Mouse (Mus musculus): ENCODE data around the gene Pck2. TPM values are rescaled to one million over a fixed set of nuclear protein-coding genes. Genes with fewer than 3 reads are reported as not detected.

Pck2 gene
- polyA plus RNA-seq, 1 experiment from 2014 or later: 25.4 TPM

DNA sequence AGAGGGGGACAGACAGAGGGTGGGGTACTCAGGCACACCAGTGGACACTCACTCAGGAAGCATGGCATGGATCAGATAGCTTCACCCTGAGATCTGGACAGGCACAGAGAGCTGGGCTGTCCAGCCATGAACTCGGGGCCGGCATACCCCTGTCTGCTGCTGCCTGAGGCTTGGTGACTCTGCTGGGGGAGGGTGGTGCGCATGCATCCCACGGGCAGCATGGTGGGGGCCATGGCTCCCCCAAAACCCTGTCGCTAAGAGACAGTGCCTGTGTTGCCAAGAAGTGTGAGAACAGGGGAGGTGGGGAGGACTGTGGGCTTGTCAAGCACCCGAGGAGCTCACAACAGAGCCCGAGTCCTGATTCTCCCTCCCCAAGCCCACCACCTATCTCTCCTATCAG, 29.0 kb upstream of the Pck2 start:
- H3K4me3 ChIP-seq: no peak overlapping the region
- H3K4me2 ChIP-seq: no peak overlapping the region
- peaks cover 12% of the 10 kb centered on the region; the same call in 1 of the 2 replicates for H3K4me1 ChIP-seq
- ATAC-seq (replicated peaks): 0 out of 2 replicates have a peak, but pooled peaks have one; percentile 6
- H3K27me3 ChIP-seq (replicated peaks): no peaks in the 10 kb centered on the region
- H3K9ac ChIP-seq: no peak overlapping the region
- no peak overlapping the region for H3K27ac ChIP-seq
- H3K36me3 ChIP-seq (replicated peaks): no peaks in the 10 kb centered on the region
- no peaks in the 10 kb centered on the region for H3K9me3 ChIP-seq
- WGBS: 61% methylated on average over 7 of the region's 7 CpGs

DNA sequence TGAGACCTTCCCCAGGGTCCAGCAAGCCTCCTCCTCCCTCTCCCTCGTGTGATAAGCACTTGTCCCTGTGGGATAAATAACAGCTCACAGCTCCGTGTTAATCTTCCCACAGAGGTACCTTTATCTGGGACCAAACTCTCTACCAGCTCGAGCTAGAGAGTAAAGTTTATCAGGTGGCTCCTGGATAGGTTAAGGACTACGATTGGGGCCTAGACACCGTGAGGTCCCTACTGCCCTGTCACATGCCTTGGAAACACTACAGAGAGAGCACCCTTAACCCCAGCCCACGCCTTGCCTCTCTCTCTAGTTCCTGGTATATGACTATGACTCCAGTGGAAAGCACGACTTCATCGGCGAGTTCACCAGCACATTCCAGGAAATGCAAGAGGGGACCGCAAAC, 26.1 kb upstream of the Pck2 start:
- H3K4me2 ChIP-seq: no peak overlapping the region
- H3K36me3 ChIP-seq (replicated peaks): no peaks in the 10 kb centered on the region
- no peak overlapping the region for H3K4me3 ChIP-seq
- H3K9me3 ChIP-seq: no peaks in the 10 kb centered on the region
- H3K4me1 ChIP-seq: peaks cover 14% of the 10 kb centered on the region; the same call in 1 of the 2 replicates
- H3K27ac ChIP-seq: no peak overlapping the region
- WGBS: 73% methylated on average over 10 of the region's 10 CpGs
- H3K9ac ChIP-seq: no peak overlapping the region
- no peaks in the 10 kb centered on the region for H3K27me3 ChIP-seq (replicated peaks)
- ATAC-seq (replicated peaks): no peak

DNA sequence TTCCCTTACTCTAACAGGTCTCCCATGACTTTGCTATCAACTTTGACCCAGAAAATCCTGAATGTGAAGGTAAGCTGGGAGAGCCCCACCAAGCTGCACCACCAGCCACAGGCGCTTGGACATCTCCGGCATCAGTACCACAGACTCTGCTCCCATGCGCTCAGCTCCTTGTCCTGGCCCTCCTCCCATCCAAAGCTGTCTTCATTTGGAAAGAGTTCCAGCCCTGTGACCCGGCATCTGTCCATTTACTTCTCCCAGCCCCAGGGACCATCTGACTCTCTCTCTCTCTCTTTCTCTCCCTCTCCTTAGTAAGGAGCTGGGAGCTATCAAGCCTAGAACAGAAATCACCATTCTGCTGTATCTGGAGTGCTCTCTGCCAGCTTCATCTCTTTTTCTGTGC, 24.2 kb upstream of the Pck2 start:
- ATAC-seq (replicated peaks): no peak
- 91% methylated on average over 4 of the region's 4 CpGs for WGBS

DNA sequence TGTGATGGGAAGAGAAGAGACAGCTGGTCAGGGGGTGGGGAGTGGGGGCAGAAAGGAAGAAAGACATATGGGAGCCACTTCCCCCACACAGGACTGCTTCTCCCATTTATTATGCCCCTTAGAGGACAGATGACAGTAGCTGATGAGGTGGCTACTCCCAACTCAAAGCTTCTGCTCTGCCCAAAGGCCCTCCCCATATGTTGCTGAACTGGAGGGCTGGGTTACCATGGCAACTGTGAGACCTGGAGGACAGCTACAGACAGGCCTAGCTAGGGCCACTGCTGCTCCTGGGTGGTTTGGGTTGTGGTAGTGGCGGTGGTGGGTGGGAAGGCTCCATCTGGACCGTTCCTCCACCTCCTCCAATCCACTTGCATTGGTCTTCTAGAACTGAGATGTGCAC, 21.2 kb upstream of the Pck2 start:
- Histone ChIP-seq H3K27ac (no peak overlapping the region), H3K9me3 (no peaks in the 10 kb centered on the region), H3K4me2 (no peak overlapping the region), H3K4me1 (peaks cover 14% of the 10 kb centered on the region), H3K27me3 (replicated peaks) (no peaks in the 10 kb centered on the region), H3K4me3 (no peak overlapping the region), H3K9ac (no peak overlapping the region), H3K36me3 (replicated peaks) (no peaks in the 10 kb centered on the region)
- 8% methylated on average over 2 of the region's 2 CpGs for WGBS
- peak; percentile 67 for ATAC-seq (replicated peaks)

More for the DNA sequence above, 24.2 kb upstream of the Pck2 start:
- no peaks in the 10 kb centered on the region for H3K27me3 ChIP-seq (replicated peaks)
- H3K27ac ChIP-seq: no peak overlapping the region
- H3K9ac ChIP-seq: no peak overlapping the region
- H3K36me3 ChIP-seq (replicated peaks): no peaks in the 10 kb centered on the region
- H3K4me2 ChIP-seq: no peak overlapping the region
- peaks cover 17% of the 10 kb centered on the region for H3K4me1 ChIP-seq
- H3K4me3 ChIP-seq: no peak overlapping the region
- no peaks in the 10 kb centered on the region for H3K9me3 ChIP-seq

DNA sequence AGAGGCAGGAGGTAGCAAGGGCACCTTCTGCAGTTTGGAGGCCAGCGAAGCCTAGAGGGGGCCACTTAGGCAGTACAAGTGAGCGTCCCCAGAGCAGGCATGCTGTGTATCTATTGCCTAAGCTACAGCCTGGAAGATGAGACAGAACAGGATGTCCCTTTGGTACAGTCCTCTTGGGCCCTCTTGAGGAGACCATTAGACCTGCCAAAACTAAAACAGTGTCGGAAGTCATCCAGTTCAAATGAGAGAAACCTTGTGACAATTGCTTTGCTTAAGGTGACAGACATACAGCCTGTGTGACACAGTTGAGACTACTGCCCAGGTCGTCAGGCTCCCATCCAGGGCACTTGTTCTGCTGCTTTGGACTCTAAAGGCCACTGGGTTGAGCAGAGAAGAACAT, 20.5 kb upstream of the Pck2 start:
- H3K27ac ChIP-seq: peak overlapping the region; percentile 27; the same call in 1 of the 2 replicates
- 65% methylated on average over 4 of the region's 4 CpGs for WGBS
- ATAC-seq (replicated peaks): no peak

DNA sequence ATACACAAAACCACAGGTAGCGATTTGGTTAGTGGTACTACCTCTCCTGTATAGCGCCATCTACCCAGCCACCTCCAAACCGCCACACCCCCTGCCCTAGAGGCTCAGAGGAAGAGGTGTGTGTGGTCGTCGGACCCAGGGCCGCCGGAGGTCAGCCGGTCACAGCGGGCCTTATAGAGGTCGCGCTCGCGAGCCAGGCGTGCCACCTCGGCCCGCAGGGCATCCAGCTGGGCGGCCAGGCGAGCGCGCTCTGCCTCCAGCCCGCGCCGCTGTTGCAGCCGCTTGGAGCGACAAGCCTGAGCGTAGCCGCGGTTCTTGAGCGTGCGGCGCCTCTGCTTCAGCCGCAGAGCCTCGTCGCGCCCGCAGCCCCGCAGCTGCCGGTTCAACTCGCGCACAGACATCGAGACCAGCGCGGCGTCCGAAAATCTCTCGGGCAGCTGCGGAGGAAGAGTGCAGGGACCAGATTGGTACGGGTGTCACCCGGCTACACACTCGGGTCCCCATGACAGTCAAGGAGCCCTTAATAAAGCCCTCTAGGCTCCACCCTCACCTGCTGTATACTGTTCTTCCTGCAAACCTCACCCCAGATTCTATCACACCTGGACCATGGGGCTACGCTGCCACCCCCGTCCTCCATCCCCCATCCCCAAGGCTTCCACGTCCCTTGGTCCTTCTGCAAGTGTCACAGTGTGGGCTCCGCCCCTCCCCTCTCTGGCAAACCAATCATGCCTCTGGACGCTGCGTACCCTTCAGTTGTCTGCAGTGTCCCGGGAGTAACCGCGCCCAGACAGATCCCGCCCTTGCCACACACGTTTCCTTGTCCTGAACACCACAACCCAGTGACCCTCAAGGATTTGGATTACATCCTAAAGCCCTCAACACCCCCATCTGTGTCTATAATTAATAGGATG, 19.4 kb upstream of the Pck2 start:
- Histone ChIP-seq H3K4me3 (peak overlapping the region; percentile 53), H3K4me2 (peak overlapping the region; percentile 89), H3K36me3 (replicated peaks) (no peaks in the 10 kb centered on the region), H3K9ac (peak overlapping the region; percentile 63), H3K27ac (peak overlapping the region; percentile 83), H3K4me1 (peaks cover 14% of the 10 kb centered on the region), H3K9me3 (no peaks in the 10 kb centered on the region), H3K27me3 (replicated peaks) (no peaks in the 10 kb centered on the region)
- WGBS: under 1% methylated on average over 61 of the region's 61 CpGs
- ATAC-seq (replicated peaks): peak; percentile 85

More for the DNA sequence above, 20.5 kb upstream of the Pck2 start:
- H3K4me1 ChIP-seq: peaks cover 14% of the 10 kb centered on the region
- H3K4me2 ChIP-seq: no peak overlapping the region
- no peak overlapping the region for H3K4me3 ChIP-seq
- no peaks in the 10 kb centered on the region for H3K9me3 ChIP-seq
- H3K27me3 ChIP-seq (replicated peaks): no peaks in the 10 kb centered on the region
- no peaks in the 10 kb centered on the region for H3K36me3 ChIP-seq (replicated peaks)
- H3K9ac ChIP-seq: no peak overlapping the region

DNA sequence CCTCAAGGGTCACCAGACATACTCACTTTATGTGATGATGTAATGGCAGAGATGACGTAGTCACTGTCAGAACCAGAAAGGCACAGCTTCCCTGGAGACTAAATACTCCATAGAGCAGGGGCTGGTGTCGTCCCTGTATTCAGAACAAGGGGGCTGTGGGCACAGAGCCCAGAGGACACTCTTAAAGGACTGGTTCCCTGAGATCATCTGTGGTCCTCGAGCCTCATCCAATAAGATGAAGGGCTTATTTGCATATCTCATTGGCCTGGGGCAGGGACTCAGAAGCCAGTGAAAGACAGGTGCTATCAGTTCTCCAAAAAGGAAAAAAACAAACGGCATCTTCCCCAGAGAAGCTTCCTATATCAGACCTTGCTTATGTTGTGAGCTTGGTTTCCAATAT, 16.0 kb upstream of the Pck2 start:
- Histone ChIP-seq H3K36me3 (replicated peaks) (no peaks in the 10 kb centered on the region), H3K9me3 (no peaks in the 10 kb centered on the region), H3K4me1 (peaks cover 11% of the 10 kb centered on the region)

DNA sequence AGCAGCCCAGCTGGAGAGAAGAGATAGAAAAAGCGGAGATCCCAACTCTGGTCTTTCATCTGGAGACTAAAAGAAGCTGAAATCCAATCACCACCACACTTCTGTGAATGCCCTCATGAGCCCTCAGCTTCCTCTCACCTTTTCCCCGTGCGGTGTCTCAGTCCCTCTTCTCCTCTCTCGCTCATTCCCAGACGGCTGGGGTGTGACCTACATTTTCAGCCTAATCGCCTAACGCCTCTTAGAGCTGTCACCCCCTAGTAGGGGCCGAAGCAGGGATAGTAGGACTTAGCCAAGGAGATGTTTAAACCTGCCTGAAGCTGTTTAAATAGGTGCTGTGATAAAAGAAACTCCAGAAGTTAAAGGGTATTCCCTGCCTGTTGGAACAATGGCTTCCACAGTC, 15.3 kb upstream of the Pck2 start, which contains the start of gene Nrl:
Gene Nrl (minus strand): TSS at position 197 of the 400 bp plus-strand sequence.
- no peak for ATAC-seq (replicated peaks)
- Histone ChIP-seq H3K27me3 (replicated peaks) (no peaks in the 10 kb centered on the region), H3K4me1 (peaks cover 5% of the 10 kb centered on the region), H3K4me3 (no peak within 1 kb of the TSS), H3K27ac (no peak within 1 kb of the TSS), H3K4me2 (no peak within 1 kb of the TSS), H3K9ac (no peak within 1 kb of the TSS), H3K9me3 (no peaks in the 10 kb centered on the region), H3K36me3 (replicated peaks) (no peaks in the 10 kb centered on the region)
- WGBS: 45% methylated on average over 8 of the region's 8 CpGs

More for the DNA sequence above, 16.0 kb upstream of the Pck2 start:
- WGBS: 57% methylated on average over 4 of the region's 4 CpGs
- Histone ChIP-seq H3K27me3 (replicated peaks) (no peaks in the 10 kb centered on the region), H3K4me2 (no peak overlapping the region), H3K4me3 (no peak overlapping the region), H3K27ac (no peak overlapping the region), H3K9ac (no peak overlapping the region)
- no peak for ATAC-seq (replicated peaks)

DNA sequence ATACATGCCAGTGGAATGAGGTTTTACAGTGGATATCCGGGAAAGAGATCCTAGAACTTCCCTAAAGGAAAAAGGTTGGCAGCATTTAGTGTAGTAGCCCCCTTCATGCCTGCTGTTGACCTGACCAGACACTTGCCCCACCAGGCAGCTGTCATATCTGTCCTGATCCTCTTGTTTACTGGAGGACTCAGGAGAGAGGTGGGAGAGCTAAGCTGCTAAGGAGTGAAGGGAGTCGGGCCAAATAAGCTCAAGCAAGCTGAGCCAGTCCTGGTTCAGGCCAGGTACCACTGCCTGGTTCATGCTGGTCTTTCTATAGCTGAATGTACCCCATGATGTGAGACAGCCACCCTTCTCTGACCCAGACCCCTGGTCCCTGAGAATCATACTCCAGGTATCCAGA, 13.4 kb upstream of the Pck2 start:
- H3K4me3 ChIP-seq: no peak overlapping the region
- no peak overlapping the region for H3K9ac ChIP-seq
- ATAC-seq (replicated peaks): no peak
- no peak overlapping the region for H3K27ac ChIP-seq
- no peaks in the 10 kb centered on the region for H3K9me3 ChIP-seq
- no peaks in the 10 kb centered on the region for H3K4me1 ChIP-seq
- no peak overlapping the region for H3K4me2 ChIP-seq
- H3K27me3 ChIP-seq (replicated peaks): no peaks in the 10 kb centered on the region
- no peaks in the 10 kb centered on the region for H3K36me3 ChIP-seq (replicated peaks)
- whole genome bisulfite sequencing: 77% methylated on average over 2 of the region's 2 CpGs

DNA sequence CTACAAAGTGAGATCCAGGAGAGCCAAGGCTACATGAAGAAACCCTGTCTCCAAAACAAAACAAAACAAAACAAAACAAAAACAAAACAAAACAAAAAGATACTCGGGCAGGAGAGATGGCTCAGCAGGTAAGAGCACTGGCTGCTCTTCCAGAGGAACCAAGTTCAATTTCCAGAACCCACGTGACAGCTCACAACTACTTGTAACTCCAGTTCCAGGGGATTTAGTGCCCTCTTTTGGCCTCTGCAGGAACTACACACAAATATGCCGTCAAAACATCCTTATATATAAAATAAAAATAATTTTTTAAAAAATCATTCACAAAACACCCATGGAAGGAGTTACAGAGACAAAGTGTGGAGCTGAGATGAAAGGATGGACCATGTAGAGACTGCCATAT, 12.1 kb upstream of the Pck2 start:
- no peaks in the 10 kb centered on the region for H3K27me3 ChIP-seq (replicated peaks)
- no peaks in the 10 kb centered on the region for H3K36me3 ChIP-seq (replicated peaks)
- no peak overlapping the region for H3K4me2 ChIP-seq
- H3K4me1 ChIP-seq: no peaks in the 10 kb centered on the region
- H3K4me3 ChIP-seq: no peak overlapping the region
- H3K27ac ChIP-seq: no peak overlapping the region
- WGBS: 23% methylated on average over 3 of the region's 3 CpGs
- no peak for ATAC-seq (replicated peaks)
- H3K9me3 ChIP-seq: no peaks in the 10 kb centered on the region
- H3K9ac ChIP-seq: no peak overlapping the region

DNA sequence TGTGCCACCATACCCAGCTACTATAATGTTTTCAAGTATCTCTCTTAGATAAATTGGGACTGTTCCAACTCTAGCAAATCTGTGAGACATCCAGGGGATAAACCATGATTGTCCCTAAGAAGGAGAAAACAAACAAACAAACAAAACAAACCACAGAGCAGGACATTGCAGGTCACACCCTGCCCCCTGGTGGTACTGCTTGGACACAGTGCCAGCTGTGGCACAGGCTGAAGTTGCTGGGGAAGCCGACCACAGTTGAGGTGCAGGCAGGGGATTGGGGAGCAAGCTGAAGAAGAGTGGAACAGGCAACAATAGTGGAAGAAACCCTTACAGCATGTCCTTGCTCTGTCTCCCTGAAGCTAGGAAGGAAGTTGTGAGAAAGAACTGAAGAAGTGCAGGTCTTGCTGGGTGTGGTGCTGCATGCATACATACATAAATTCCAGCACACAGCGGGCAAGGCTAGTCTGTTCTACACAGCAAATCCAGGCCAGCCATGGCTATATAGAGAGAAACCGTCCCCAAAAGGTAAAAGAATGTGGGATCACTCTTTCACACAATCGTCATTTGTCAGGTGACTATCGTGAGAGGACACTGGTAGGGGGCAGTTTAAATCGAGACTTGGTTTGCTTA, 3.8 kb upstream of the Pck2 start:
- ATAC-seq (replicated peaks): no peak
- no peaks in the 10 kb centered on the region for H3K27me3 ChIP-seq (replicated peaks)
- H3K9me3 ChIP-seq: no peaks in the 10 kb centered on the region
- H3K4me3 ChIP-seq: no peak overlapping the region
- H3K27ac ChIP-seq: no peak overlapping the region
- H3K36me3 ChIP-seq (replicated peaks): no peaks in the 10 kb centered on the region
- no peak overlapping the region for H3K4me2 ChIP-seq
- 61% methylated on average over 6 of the region's 6 CpGs for WGBS
- peaks cover 16% of the 10 kb centered on the region for H3K4me1 ChIP-seq
- no peak overlapping the region for H3K9ac ChIP-seq

DNA sequence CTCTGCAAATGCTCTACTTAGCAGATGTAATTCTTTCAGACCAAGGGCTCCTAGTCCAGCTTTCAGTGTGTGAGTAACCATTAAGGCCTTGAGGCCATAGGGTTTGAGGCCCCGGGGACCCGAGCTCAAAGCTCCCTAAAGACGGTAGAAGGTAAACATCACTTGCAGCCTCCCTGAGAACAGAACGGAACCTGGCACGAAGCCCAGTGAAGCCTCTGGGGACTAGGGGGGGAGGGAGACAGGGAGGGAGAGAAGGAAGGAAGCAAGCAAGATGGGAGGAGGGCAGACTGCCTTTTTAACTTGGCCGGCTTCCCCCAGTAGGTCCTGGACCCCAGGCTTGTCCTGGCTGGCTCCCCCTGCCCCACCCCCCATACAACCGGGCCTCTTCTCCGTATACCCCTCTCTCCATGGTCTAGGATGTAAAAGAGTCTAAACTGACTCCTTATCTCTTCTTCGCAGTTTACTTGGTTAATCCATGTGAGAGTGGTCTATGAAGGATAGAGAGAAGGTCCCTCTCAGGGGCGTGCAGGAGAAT, 788 bp downstream of the Pck2 start:
- Histone ChIP-seq H3K4me1 (peaks cover 20% of the 10 kb centered on the region), H3K9me3 (no peaks in the 10 kb centered on the region), H3K27me3 (replicated peaks) (no peaks in the 10 kb centered on the region), H3K4me2 (peak overlapping the region; percentile 92), H3K36me3 (replicated peaks) (peaks cover 3% of the 10 kb centered on the region; the same call in 1 of the 2 replicates), H3K9ac (peak overlapping the region; percentile 79), H3K4me3 (peak overlapping the region; percentile 52), H3K27ac (peak overlapping the region; percentile 89)
- 4% methylated on average over 10 of the region's 10 CpGs for WGBS
- ATAC-seq (replicated peaks): peak; percentile 60
